ENCODE assay signal across 12 mouse cellular contexts in the genomic region with DNA sequence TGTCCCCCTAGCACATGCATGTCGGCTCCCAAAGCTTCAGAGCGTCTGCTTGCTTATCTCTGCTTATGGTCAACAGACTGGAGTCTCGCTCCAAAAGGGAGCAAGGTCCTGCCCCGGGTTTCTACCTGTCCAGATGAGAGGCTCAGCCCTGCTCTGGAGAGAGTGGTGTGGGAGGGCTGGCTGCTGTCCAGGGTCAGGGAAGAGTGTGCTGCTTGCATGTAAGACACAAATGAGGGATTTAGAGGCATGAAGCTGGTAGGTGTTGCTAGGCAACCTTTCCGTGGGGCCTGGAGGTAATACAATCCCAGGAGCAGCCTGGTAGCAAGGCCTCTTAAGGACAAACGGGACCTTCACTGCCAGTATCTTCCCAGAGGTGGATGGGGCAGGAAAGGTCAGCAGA.
A peak's percentile ranks its signal among the peaks of the same experiment; 100 is the strongest.
DNase-seq lines count a peak whose midpoint lies in the region; ATAC-seq and TF ChIP-seq lines count a peak whose summit lies in the region.
"Had no signal": no experiment of that assay in that cellular context is flagged by ENCODE, and none has a peak within 500 bp of the region (broad histone marks: within the 10 kb centered on the region; RNA-seq: fewer than 3 reads in every experiment).

No protein-coding gene starts in this region.

- H3K9me3 ChIP-seq in forebrain, embryonic 12.5 days: no peaks in the 10 kb centered on the region
- H3K9me3 ChIP-seq in forebrain, embryonic 13.5 days (replicated peaks): no peaks in the 10 kb centered on the region
- H3K9me3 ChIP-seq in forebrain, postnatal 0 days (ENCODE audit: low read length): no peaks in the 10 kb centered on the region
- H3K9me3 ChIP-seq in midbrain, embryonic 12.5 days: no peaks in the 10 kb centered on the region
- H3K9me3 ChIP-seq: lung, embryonic 15.5 days had no signal

- H3K9ac ChIP-seq in forebrain, embryonic 12.5 days: no peak overlapping the region
- H3K9ac ChIP-seq in forebrain, embryonic 13.5 days: no peak overlapping the region
- H3K9ac ChIP-seq in forebrain, postnatal 0 days: no peak overlapping the region
- no peak overlapping the region for H3K9ac ChIP-seq in midbrain, embryonic 12.5 days (replicated peaks)
- H3K9ac ChIP-seq: lung, embryonic 15.5 days had no signal

- H3K27ac ChIP-seq in forebrain, embryonic 12.5 days: 0 out of 2 replicates have a peak overlapping the region, but pooled peaks have one; percentile 31
- no peak overlapping the region for H3K27ac ChIP-seq in forebrain, embryonic 13.5 days
- no peak overlapping the region for H3K27ac ChIP-seq in forebrain, postnatal 0 days (ENCODE audit: low read depth, low read length)
- H3K27ac ChIP-seq in midbrain, embryonic 12.5 days (replicated peaks): peak overlapping the region; percentile 46
- no peak overlapping the region for H3K27ac ChIP-seq in cerebellum, adult 2 months (ENCODE audit: insufficient read depth, low read length)
- H3K27ac ChIP-seq: lung, embryonic 15.5 days had no signal

- no peak overlapping the region for H3K4me3 ChIP-seq in forebrain, embryonic 12.5 days (replicated peaks)
- H3K4me3 ChIP-seq in forebrain, embryonic 13.5 days: no peak overlapping the region
- no peak overlapping the region for H3K4me3 ChIP-seq in forebrain, postnatal 0 days (ENCODE audit: low read depth, low read length)
- no peak overlapping the region for H3K4me3 ChIP-seq in midbrain, embryonic 12.5 days
- no peak overlapping the region for H3K4me3 ChIP-seq in cerebellum, adult 2 months (replicated peaks; ENCODE audit: insufficient read depth, low read depth, low read length)
- H3K4me3 ChIP-seq: lung, embryonic 15.5 days had no signal

- 0 out of 2 replicates have a peak, but pooled peaks have one; percentile 27 for ATAC-seq in forebrain, embryonic 12.5 days (ENCODE audit: low FRiP score)
- no peak for ATAC-seq in forebrain, embryonic 13.5 days
- ATAC-seq in forebrain, postnatal 0 days: peak; percentile 54
- ATAC-seq in midbrain, embryonic 12.5 days (ENCODE audit: low FRiP score, low read depth): no peak

- peaks cover 13% of the 10 kb centered on the region for H3K4me1 ChIP-seq in forebrain, embryonic 12.5 days
- H3K4me1 ChIP-seq in forebrain, embryonic 13.5 days: peaks cover 15% of the 10 kb centered on the region
- H3K4me1 ChIP-seq in forebrain, postnatal 0 days (ENCODE audit: insufficient read depth): no peaks in the 10 kb centered on the region
- peaks cover 11% of the 10 kb centered on the region for H3K4me1 ChIP-seq in midbrain, embryonic 12.5 days
- peaks cover 5% of the 10 kb centered on the region; the same call in 1 of the 2 replicates for H3K4me1 ChIP-seq in cerebellum, adult 2 months (ENCODE audit: control insufficient read depth, insufficient read depth, low read length)

- no peak for TF ChIP-seq CTCF in forebrain, postnatal 0 days (IDR thresholded peaks at IDR 0.05; ENCODE audit: low read depth)
- TF ChIP-seq CTCF in cerebellum, adult 2 months (IDR thresholded peaks at IDR 0.05; ENCODE audit: borderline replicate concordance, insufficient read depth, low read depth, low read length): no peak

- no peak for TF ChIP-seq POLR2A in cerebellum, adult 2 months (IDR thresholded peaks at IDR 0.05; ENCODE audit: borderline replicate concordance, insufficient read depth, low read length)

- 54% methylated on average over 6 of the region's 6 CpGs for WGBS in forebrain, embryonic 12.5 days
- 40% methylated on average over 6 of the region's 6 CpGs for WGBS in forebrain, embryonic 13.5 days
- 39% methylated on average over 6 of the region's 6 CpGs for WGBS in forebrain, postnatal 0 days
- WGBS in midbrain, embryonic 12.5 days: 41% methylated on average over 6 of the region's 6 CpGs
- 62% methylated on average over 6 of the region's 6 CpGs for WGBS in cerebellum, adult 2 months

- DNase-seq in R1 (ENCODE audit: low read depth, low spot score): peak; percentile 51
- DNase-seq in forebrain, postnatal 0 days: peak; percentile 48
- no peak for DNase-seq in adrenal gland, adult 2 months
- no peak for DNase-seq in gastrocnemius, adult 8-10 months (ENCODE audit: low spot score in 2 of 2)
- DNase-seq in cerebellum, adult 2 months: no peak
- DNase-seq: cerebellum, postnatal 36 days; left cerebral cortex, postnatal 4 days had no signal

- H3K27me3 ChIP-seq in forebrain, embryonic 12.5 days: 0 out of 2 replicates have a peak, but pooled peaks cover 4% of the 10 kb centered on the region
- H3K27me3 ChIP-seq in forebrain, embryonic 13.5 days: no peaks in the 10 kb centered on the region
- no peaks in the 10 kb centered on the region for H3K27me3 ChIP-seq in forebrain, postnatal 0 days (ENCODE audit: insufficient read depth, low read length)
- no peaks in the 10 kb centered on the region; the same call in 1 of the 2 replicates for H3K27me3 ChIP-seq in midbrain, embryonic 12.5 days
- H3K27me3 ChIP-seq in cerebellum, adult 2 months (ENCODE audit: control insufficient read depth, insufficient read depth, low read length): no peaks in the 10 kb centered on the region

- no peaks in the 10 kb centered on the region for H3K36me3 ChIP-seq in forebrain, embryonic 12.5 days (replicated peaks)
- no peaks in the 10 kb centered on the region for H3K36me3 ChIP-seq in forebrain, embryonic 13.5 days (ENCODE audit: poor library complexity, severe bottlenecking)
- H3K36me3 ChIP-seq in forebrain, postnatal 0 days (ENCODE audit: insufficient read depth): no peaks in the 10 kb centered on the region
- no peaks in the 10 kb centered on the region for H3K36me3 ChIP-seq in midbrain, embryonic 12.5 days
- H3K36me3 ChIP-seq: lung, embryonic 15.5 days had no signal

- no peak overlapping the region for H3K4me2 ChIP-seq in forebrain, embryonic 12.5 days
- H3K4me2 ChIP-seq in forebrain, embryonic 13.5 days: no peak overlapping the region
- no peak overlapping the region for H3K4me2 ChIP-seq in forebrain, postnatal 0 days (ENCODE audit: low read depth)
- no peak overlapping the region for H3K4me2 ChIP-seq in midbrain, embryonic 12.5 days (replicated peaks)
- H3K4me2 ChIP-seq: heart, embryonic 11.5 days; lung, embryonic 15.5 days had no signal

Comparison
In these comparisons a context has a peak if more than half of its experiments do, and no peak if none do; other contexts are left out.
1. ATAC-seq: peak in forebrain, embryonic 12.5 days (single experiment) and forebrain, postnatal 0 days (single experiment); none in forebrain, embryonic 13.5 days (single experiment) and midbrain, embryonic 12.5 days (single experiment).
2. H3K27ac ChIP-seq: peak in forebrain, embryonic 12.5 days (single experiment) and midbrain, embryonic 12.5 days (single experiment); none in forebrain, embryonic 13.5 days (single experiment), forebrain, postnatal 0 days (single experiment) and cerebellum, adult 2 months (single experiment).
3. DNase-seq: peak in R1 (single experiment) and forebrain, postnatal 0 days (single experiment); none in adrenal gland, adult 2 months (single experiment), gastrocnemius, adult 8-10 months (0 of 2) and cerebellum, adult 2 months (0 of 2).